Mouse (Mus musculus): ENCODE results near the gene Smim7. TPM values are rescaled to one million over a fixed set of nuclear protein-coding genes. Genes with fewer than 3 reads are reported as not detected.

Smim7 gene
- 26.3 and 35.9 TPM in 2 replicates for polyA plus RNA-seq (2012; rRNA removed; ENCODE audit: low replicate concordance)

DNA sequence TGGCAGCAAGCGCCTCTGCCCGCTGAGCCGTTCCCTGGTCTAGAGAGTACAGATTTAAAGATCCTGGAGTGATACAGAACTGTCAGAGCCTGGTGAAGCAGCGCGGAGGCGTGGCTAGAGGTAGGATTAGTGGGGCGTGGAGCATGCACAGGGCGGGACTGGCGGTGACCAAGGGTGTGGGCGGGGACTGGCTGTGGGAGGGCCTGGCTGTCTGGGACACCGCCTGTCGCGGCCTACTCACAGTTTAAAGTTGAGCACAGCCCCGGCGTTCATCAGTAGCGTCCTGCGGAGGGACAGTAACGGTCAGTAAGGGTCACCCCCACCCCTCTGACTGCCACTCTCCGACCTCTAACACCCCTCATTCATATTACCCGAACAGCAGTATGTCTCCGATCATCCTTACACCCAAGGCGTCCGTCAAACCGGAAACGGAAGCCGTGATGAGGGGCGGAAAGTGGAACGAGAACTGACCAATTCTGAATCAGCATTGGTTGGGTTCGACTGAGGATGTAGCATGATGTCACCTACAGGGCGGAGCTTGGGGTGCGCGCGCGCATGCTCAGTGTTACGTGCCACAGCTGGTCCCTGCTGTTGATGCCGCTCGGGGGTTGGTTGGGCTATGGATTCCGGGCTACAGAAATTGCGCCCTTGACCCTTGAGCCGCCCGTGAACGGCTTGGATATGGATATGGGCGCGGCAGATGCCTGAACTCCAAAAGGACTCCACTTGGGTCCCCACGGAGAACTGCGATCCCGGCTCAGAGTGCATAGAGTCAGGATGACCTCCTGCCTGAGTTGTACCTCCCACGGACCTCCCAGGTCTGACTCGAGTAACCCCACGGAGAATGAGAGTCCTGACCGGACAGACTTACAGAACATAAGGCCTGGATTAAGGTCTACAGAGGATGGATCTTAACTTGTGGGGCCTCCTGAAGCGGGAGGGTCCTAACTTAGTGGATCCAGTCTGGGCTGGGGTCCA, at the start of gene Smim7:
Smim7 (minus strand) TSS at position 456 of the 978 bp plus-strand sequence.

DNA sequence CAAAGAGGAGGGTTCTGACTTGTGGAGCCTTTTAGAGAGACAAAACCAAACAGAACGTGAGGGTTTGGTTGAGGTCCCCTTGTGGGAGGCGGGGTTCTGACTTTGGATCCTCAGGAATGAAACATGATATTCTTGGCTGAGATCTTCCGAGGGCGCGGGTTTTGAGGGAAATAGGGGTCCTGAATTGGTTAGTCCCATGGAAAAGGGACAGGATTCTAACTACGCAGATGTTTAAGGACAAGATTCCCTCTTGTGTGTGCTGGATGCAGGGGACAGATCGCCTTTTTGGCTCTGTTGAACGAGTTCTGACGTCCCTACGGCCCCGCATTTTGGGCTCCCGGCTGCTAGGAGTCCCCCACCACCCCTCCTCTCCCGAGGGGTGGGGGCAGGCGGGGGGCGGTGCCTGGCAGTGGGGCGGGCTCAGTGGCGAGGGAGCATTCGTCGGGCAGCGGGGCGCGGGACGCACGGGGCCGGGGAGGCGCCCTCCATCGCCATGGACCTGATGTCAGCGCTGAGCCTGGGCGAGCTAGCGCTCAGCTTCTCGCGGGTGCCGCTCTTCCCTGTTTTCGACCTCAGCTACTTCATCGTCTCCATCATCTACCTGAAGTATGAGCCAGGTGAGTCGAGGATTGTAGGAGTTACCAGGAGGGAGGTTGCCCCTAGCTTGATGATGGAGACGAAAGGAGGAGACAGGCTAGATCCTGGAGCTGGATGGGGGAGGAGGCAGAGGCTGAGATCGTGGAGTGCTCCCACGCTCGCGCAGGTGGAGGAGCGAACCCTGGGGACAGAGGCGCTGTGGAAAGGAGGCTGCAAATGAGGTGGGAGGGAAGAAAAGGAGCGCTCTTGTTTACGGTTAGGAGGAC, 954 bp upstream of the Smim7 start, which contains the start of gene Tmem38a:
Tmem38a (plus strand) TSS at position 445 of the 863 bp plus-strand sequence.

DNA sequence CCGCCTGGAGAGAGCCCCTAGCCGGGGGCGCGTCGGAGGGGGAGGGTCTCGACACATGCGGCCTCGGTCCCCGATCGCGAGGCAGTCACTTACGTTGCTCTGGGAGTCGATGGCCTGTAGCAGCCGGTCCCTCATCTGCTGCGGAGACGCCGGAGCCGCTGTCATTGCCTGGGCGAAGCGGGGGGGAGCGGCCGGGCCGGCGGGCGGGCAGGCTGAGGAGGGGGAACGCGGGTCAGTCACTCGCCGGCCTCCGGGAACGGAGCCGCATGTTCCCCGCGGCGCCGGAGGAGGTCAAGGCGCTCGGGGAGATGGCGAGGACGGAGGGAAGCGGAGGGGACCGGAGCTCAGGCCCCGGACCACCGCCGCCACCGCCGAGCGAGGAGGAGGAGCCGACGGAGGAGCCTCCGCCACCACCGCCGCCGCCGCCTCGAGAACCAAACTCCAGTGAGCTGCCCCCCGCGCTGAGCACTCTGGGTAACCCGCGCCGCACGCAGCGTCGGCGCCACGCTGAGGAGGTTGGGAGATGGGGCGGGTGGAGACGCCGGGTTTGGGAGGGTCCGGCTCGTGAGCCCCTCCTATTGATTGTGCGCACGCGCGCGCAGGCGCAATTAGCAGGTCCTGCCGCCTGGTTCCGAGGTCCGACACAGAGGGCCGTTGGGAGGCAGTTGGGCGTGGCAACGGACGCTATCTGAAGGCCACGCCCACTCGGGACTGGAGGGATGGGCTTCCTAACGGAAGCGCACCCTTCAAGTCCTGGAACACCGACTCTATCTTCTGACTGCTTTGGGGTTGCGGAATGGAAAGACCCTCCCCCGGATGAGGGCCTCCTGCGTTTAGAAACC, 22.9 kb downstream of the Smim7 start, which contains the start of gene Med26:
Med26 (minus strand) TSS at position 469 of the 842 bp plus-strand sequence.

Other genes with a start within 250 kb of the Smim7 start
- 17.3 and 17.9 TPM in 2 replicates for gene Eps15l1, start 149.6 kb downstream of the Smim7 start, polyA plus RNA-seq (2012; rRNA removed; ENCODE audit: low replicate concordance)
- gene Calr3, start 127.2 kb downstream of the Smim7 start, polyA plus RNA-seq (2012; rRNA removed; ENCODE audit: low replicate concordance), result not detected in 2 replicates
- 2.3 and 3.4 TPM in 2 replicates for gene 1700030K09Rik, start 127.2 kb downstream of the Smim7 start, polyA plus RNA-seq (2012; rRNA removed; ENCODE audit: low replicate concordance)
- 35.4 and 46.2 TPM in 2 replicates for gene Cherp, start 95.9 kb downstream of the Smim7 start, polyA plus RNA-seq (2012; rRNA removed; ENCODE audit: low replicate concordance)
- gene Slc35e1, start 78.5 kb downstream of the Smim7 start, polyA plus RNA-seq (2012; rRNA removed; ENCODE audit: low replicate concordance), result 112 and 120 TPM in 2 replicates
- gene Med26, start 22.8 kb downstream of the Smim7 start, polyA plus RNA-seq (2012; rRNA removed; ENCODE audit: low replicate concordance), result 8.5 and 14.0 TPM in 2 replicates
- gene Tmem38a, start 967 bp upstream of the Smim7 start, polyA plus RNA-seq (2012; rRNA removed; ENCODE audit: low replicate concordance), result 13.8 and 15.1 TPM in 2 replicates
- 0.01 and 0.11 TPM in 2 replicates for gene Nwd1, start 75.6 kb upstream of the Smim7 start, polyA plus RNA-seq (2012; rRNA removed; ENCODE audit: low replicate concordance)
- 76.3 and 81.7 TPM in 2 replicates for gene Sin3b, start 152.2 kb upstream of the Smim7 start, polyA plus RNA-seq (2012; rRNA removed; ENCODE audit: low replicate concordance)
- gene F2rl3, start 190.8 kb upstream of the Smim7 start, polyA plus RNA-seq (2012; rRNA removed; ENCODE audit: low replicate concordance), result 4.5 and 8.3 TPM in 2 replicates

Measured in duodenum, adult 2 months (tissue).